Mouse (Mus musculus): ENCODE measurements around the gene Gm28551.

Gm28551 gene

DNA sequence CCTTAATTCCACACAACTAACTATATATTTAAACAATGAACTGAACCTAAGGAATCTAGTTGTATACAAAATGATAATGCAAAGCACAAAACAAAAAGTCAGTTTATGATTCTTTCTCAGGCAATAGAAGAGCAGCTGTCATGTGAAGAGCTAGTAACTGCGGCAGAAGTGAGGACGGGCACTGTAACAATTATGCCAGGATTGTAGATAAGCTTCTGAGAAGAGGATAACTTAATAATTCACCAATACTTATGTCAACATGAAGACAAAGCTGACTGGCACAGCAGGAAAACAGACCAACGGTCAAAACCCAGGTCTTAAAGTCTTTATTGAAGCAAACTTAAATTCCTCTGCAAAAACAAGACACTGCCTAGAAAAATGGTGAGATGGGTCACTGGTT lies 61.3 kb downstream of the Gm28551 start:
- no peak for DNase-seq (ENCODE audit: low read depth, low spot score)

Measured in forelimb bud, embryonic 11.5 days (tissue).